Mouse (Mus musculus) liver, adult 2 months (tissue): ENCODE data around the gene Tbc1d16. TPM values are rescaled to one million over a fixed set of nuclear protein-coding genes. Genes with fewer than 3 reads are reported as not detected.

ENCODE experiments used
- DNase-seq: peaks from one replicate; pipeline ENCODE4 v3.0.0-alpha.2; 2011; ENCODE audit warnings: low read depth, low spot score; ENCODE audit errors: extremely low read depth
- H3K27ac ChIP-seq: fragments of 200-500 bp; replicated peaks from 2 replicates; pipeline ENCODE4 v1.5.1; 2012; ENCODE audit warnings: low read depth, mild to moderate bottlenecking, control low read depth, inconsistent platforms, low read length; ENCODE audit not compliant: insufficient read depth
- H3K27me3 ChIP-seq: fragments of 200-500 bp; 2 replicates; pipeline ENCODE4 v1.6.1; 2012; ENCODE audit warnings: mild to moderate bottlenecking, moderate library complexity, low read length, inconsistent platforms; ENCODE audit not compliant: control insufficient read depth, insufficient read depth
- H3K36me3 ChIP-seq: fragments of 200-500 bp; 2 replicates; pipeline ENCODE4 v1.6.1; 2012; ENCODE audit warnings: low read length, inconsistent platforms; ENCODE audit not compliant: control insufficient read depth, insufficient read depth
- H3K4me1 ChIP-seq: fragments of 200-500 bp; 2 replicates; pipeline ENCODE4 v1.6.1; 2011; ENCODE audit warnings: low read length; ENCODE audit not compliant: control insufficient read depth, insufficient read depth
- H3K4me3 ChIP-seq: fragments of 200-500 bp; 2 replicates; pipeline ENCODE4 v1.5.1; 2011; ENCODE audit warnings: low read depth, mild to moderate bottlenecking, control low read depth, low read length, moderate library complexity; ENCODE audit not compliant: insufficient read depth
- H3K79me2 ChIP-seq: fragments of 200-500 bp; 2 replicates; pipeline ENCODE4 v1.6.1; 2012; ENCODE audit warnings: inconsistent platforms, mild to moderate bottlenecking, low read length, moderate library complexity; ENCODE audit not compliant: control insufficient read depth, insufficient read depth
- H3K9ac ChIP-seq: fragments of 200-500 bp; 2 replicates; pipeline ENCODE4 v1.6.1; 2012; ENCODE audit warnings: low read depth, mild to moderate bottlenecking, control low read depth, inconsistent platforms, low read length
- CTCF ChIP-seq: fragments of 200-500 bp; IDR thresholded peaks from 2 replicates; pipeline ENCODE4 v1.5.1; 2011; ENCODE audit warnings: low read depth, low read length, control low read depth
- POLR2A ChIP-seq: fragments of 200-500 bp; IDR thresholded peaks from 2 replicates; pipeline ENCODE4 v1.6.1; 2011; ENCODE audit warnings: low read length, control low read depth; ENCODE audit not compliant: insufficient read depth; ENCODE audit errors: extremely low read depth
- WGBS: fragments of 180-500 bp; shearing (Covaris S2); methylation state at CpG from one replicate; pipeline ENCODE4 v1.1.7; 2018; 5-methylcytosine and 5-hydroxymethylcytosine counted together
- polyA plus RNA-seq: library from polyadenylated mRNA; depleted of rRNA; stranded (reverse); fragments of >200 nt; gene quantifications from 2 replicates; pipeline ENCODE4 v1.2.3, GENCODE M21; 2012
- total RNA-seq: library from RNA; depleted of rRNA; stranded (reverse); fragments of >200 nt; gene quantifications from 2 replicates; pipeline ENCODE4 v1.2.3, GENCODE M21; 2014

The Tbc1d16 gene
- total and polyA plus RNA-seq, 2 experiments = 4.6 to 9.5 TPM

- TF ChIP-seq CTCF (no peak), POLR2A (no peak)
- H3K4me3 ChIP-seq = no peak overlapping the region
- no peaks in the 10 kb centered on the region for H3K4me1 ChIP-seq
- no peaks in the 10 kb centered on the region for H3K27me3 ChIP-seq
- no peak for DNase-seq
- 80% methylated on average over 10 of the region's 10 CpGs for WGBS
- no peak overlapping the region for H3K27ac ChIP-seq
- H3K79me2 ChIP-seq = no peaks in the 10 kb centered on the region
- no peaks in the 10 kb centered on the region for H3K36me3 ChIP-seq
- H3K9ac ChIP-seq = no peak overlapping the region
Measured at GRCm38 (mm10) chr11:119165995-119166394, 62.3 kb downstream of the Tbc1d16 start.

DNA sequence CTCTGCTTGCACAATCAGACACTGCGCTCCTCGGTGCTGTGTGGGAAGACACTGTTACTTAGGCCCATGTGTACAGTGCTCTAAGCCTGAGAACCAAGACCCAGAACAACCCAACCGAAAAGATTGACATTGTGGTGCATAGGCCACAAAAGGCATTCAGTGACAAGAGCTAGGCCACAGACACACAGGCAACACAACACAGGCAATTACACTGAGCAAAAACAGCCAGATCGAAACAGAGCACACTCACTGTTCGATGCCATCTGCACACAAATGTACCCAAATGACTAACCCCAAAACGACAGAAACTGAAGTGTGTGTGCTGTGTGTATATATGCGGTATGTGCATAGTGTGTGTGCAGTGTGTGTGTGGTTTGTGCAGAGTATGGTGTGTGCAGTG is 63.9 kb downstream of the Tbc1d16 start:
- Histone ChIP-seq H3K9ac (no peak overlapping the region), H3K36me3 (no peaks in the 10 kb centered on the region), H3K27ac (no peak overlapping the region), H3K4me3 (no peak overlapping the region), H3K27me3 (no peaks in the 10 kb centered on the region), H3K79me2 (no peaks in the 10 kb centered on the region), H3K4me1 (no peaks in the 10 kb centered on the region)
- no peak for TF ChIP-seq POLR2A
- no peak for TF ChIP-seq CTCF
- WGBS = 90% methylated on average over 7 of the region's 7 CpGs
- DNase-seq = no peak

- no peaks in the 10 kb centered on the region for H3K4me1 ChIP-seq
- TF ChIP-seq POLR2A (no peak), CTCF (no peak)
- no peaks in the 10 kb centered on the region for H3K36me3 ChIP-seq
- no peak overlapping the region for H3K4me3 ChIP-seq
- 99% methylated on average over 7 of the region's 7 CpGs for WGBS
- H3K27ac ChIP-seq = no peak overlapping the region
- H3K79me2 ChIP-seq = no peaks in the 10 kb centered on the region
- no peaks in the 10 kb centered on the region for H3K27me3 ChIP-seq
- no peak overlapping the region for H3K9ac ChIP-seq
- DNase-seq = no peak
Measured at GRCm38 (mm10) chr11:119163734-119163992, 64.6 kb downstream of the Tbc1d16 start.

GRCm38 (mm10) chr11:119162959-119163733 is 65.2 kb downstream of the Tbc1d16 start:
- Histone ChIP-seq H3K9ac (no peak overlapping the region), H3K27me3 (no peaks in the 10 kb centered on the region), H3K79me2 (no peaks in the 10 kb centered on the region), H3K4me1 (no peaks in the 10 kb centered on the region), H3K4me3 (no peak overlapping the region), H3K36me3 (no peaks in the 10 kb centered on the region), H3K27ac (no peak overlapping the region)
- WGBS = 80% methylated on average over 22 of the region's 22 CpGs
- no peak for DNase-seq
- TF ChIP-seq CTCF = no peak
- no peak for TF ChIP-seq POLR2A

GRCm38 (mm10) chr11:119161665-119162064 is 66.6 kb downstream of the Tbc1d16 start:
- no peak overlapping the region for H3K4me3 ChIP-seq
- H3K9ac ChIP-seq = no peak overlapping the region
- no peaks in the 10 kb centered on the region for H3K4me1 ChIP-seq
- DNase-seq = no peak
- H3K27me3 ChIP-seq = no peaks in the 10 kb centered on the region
- no peaks in the 10 kb centered on the region for H3K36me3 ChIP-seq
- H3K27ac ChIP-seq = no peak overlapping the region
- TF ChIP-seq POLR2A (no peak), CTCF (no peak)
- no peaks in the 10 kb centered on the region for H3K79me2 ChIP-seq
- 82% methylated on average over 2 of the region's 2 CpGs for WGBS

- Histone ChIP-seq H3K27ac (no peak overlapping the region), H3K9ac (no peak overlapping the region), H3K36me3 (no peaks in the 10 kb centered on the region), H3K4me1 (no peaks in the 10 kb centered on the region), H3K27me3 (no peaks in the 10 kb centered on the region), H3K79me2 (no peaks in the 10 kb centered on the region), H3K4me3 (no peak overlapping the region)
- 88% methylated on average over 5 of the region's 5 CpGs for WGBS
- no peak for DNase-seq
- TF ChIP-seq CTCF = no peak
- TF ChIP-seq POLR2A = no peak
Measured at GRCm38 (mm10) chr11:119160050-119160449, 68.2 kb downstream of the Tbc1d16 start.
